Mouse (Mus musculus): ENCODE data around the gene Psg16.
"Not testable (repeated sequence)": the region's sequence is repeated elsewhere in the genome, so short reads cannot be mapped to it uniquely, and the experiment has no call there.

The Psg16 gene

GRCm38 (mm10) chr7:17090058-17090585 lies 16.3 kb downstream of the Psg16 start:
- DNase-seq (ENCODE audit: low read depth in 2 of 2, low spot score in 2 of 2), result no peak

DNA sequence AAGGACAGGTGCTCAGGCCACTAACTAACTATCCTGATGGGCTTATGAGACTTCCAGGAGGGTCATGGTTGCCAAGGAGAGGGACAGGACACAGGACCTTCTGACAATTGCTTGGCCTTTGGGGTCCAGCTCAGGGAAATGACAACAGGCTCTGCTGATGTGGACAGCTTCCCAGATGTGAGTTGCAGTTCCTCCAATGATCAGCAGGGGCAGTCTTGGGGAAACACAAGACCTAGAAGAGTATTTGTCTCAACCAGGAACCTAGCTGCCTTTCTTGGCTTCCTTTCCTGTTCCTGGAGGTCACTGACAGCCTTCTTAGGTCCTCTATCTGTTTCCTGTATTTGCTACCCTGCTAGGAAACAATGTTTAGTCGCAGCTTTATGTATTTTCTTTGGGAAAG lies 17.4 kb downstream of the Psg16 start:
- peak in 1 of 2 experiments; percentile 10 for DNase-seq (ENCODE audit: low read depth in 2 of 2, low spot score in 2 of 2)

DNA sequence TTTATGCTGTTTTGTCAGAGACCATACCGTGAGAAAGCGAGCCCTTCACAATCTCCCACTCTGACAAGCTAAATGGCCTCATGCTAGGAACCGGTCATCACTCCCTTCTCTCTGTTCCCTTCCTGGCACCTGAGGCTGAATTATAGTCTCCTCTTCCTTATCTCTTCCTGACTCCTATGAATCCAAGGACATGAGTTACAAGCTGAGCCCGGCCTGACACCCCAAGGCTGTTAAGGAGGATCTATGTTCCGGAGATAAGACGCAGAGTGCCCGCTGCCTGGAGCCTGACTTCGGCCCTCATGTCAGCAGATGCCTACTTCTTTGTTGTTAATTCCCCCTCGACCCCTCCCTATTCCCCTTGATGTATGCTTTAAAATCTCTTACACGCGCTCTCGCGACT lies 27.8 kb downstream of the Psg16 start:
- DNase-seq (ENCODE audit: low read depth in 2 of 2, low spot score in 2 of 2), result not testable (repeated sequence)

GRCm38 (mm10) chr7:17135307-17135706 lies 61.5 kb downstream of the Psg16 start:
- DNase-seq (ENCODE audit: low read depth in 2 of 2, low spot score in 2 of 2), result no peak

GRCm38 (mm10) chr7:17149931-17150330 lies 76.1 kb downstream of the Psg16 start, which contains the start of gene Ceacam3:
TSS of gene Ceacam3 (plus strand) at chr7:17150282.
- DNase-seq (ENCODE audit: low read depth in 2 of 2, low spot score in 2 of 2), result no peak

DNA sequence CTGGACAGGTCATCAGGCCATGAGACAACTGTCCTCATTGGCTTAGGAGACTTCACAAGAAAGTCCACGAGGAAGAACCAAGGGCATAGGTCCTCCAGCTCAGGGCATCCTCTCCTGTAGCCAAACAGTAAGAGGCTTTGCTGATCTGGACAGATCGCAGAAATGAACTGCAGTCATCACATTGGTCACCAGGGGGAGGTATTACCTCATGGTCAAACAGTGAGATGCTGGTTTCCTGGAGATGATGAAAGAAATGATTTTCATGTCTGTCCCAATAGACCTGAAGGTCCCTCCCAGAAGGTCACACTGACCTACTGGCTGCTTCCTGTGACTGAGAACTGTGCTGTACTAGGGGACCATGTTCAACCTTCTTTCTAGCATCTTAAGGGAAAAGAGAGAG lies 81.8 kb downstream of the Psg16 start:
- peak; percentile 7 to 35 for DNase-seq (ENCODE audit: low read depth in 2 of 2, low spot score in 2 of 2)

- DNase-seq (ENCODE audit: low read depth in 2 of 2, low spot score in 2 of 2), result no peak
These were observed 83.2 kb downstream of the Psg16 start for GRCm38 (mm10) chr7:17156885-17157677.

GRCm38 (mm10) chr7:17159011-17159410 lies 85.2 kb downstream of the Psg16 start:
- no peak for DNase-seq (ENCODE audit: low read depth in 2 of 2, low spot score in 2 of 2)

GRCm38 (mm10) chr7:17171827-17172226 lies 98.0 kb downstream of the Psg16 start:
- DNase-seq (ENCODE audit: low read depth in 2 of 2, low spot score in 2 of 2), result no peak

Data from CD8-positive naive resting alpha-beta T cell, adult 2 months (primary cell).